Mouse (Mus musculus) brown adipose tissue, adult 24 weeks (tissue): ENCODE measurements around the gene Prkab2. TPM values are rescaled to one million over a fixed set of nuclear protein-coding genes. Genes with fewer than 3 reads are reported as not detected.

Experiments used
- H3K27ac ChIP-seq: fragments of 200-500 bp; replicated peaks from 2 replicates; pipeline ENCODE4 v1.5.1; 2012; ENCODE audit warnings: low read depth, mild to moderate bottlenecking, low read length
- H3K4me1 ChIP-seq: fragments of 200-500 bp; 2 replicates; pipeline ENCODE4 v1.6.1; 2012; ENCODE audit warnings: low read length, mixed read lengths; ENCODE audit not compliant: control insufficient read depth, insufficient read depth, insufficient read length
- H3K4me3 ChIP-seq: fragments of 200-500 bp; 2 replicates; pipeline ENCODE4 v1.5.1; 2012; ENCODE audit warnings: low read depth, mild to moderate bottlenecking, low read length, moderate library complexity; ENCODE audit not compliant: insufficient read depth
- polyA plus RNA-seq: library from polyadenylated mRNA; stranded (reverse); fragments of >200 nt; gene quantifications from 2 replicates; pipeline ENCODE4 v1.2.4, GENCODE M21; 2012; ENCODE audit not compliant: missing spikeins, insufficient read depth, insufficient read length

Prkab2 gene
- polyA plus RNA-seq, 1 experiment: 9.1 TPM

- no peak overlapping the region for H3K4me3 ChIP-seq
- H3K4me1 ChIP-seq: no peaks in the 10 kb centered on the region
- no peak overlapping the region for H3K27ac ChIP-seq
Measured at GRCm38 (mm10) chr3:97666154-97666553, 8.2 kb downstream of the Prkab2 start.

- H3K4me1 ChIP-seq: no peaks in the 10 kb centered on the region
- H3K27ac ChIP-seq: no peak overlapping the region
- H3K4me3 ChIP-seq: no peak overlapping the region
Measured at GRCm38 (mm10) chr3:97667093-97667675, 9.2 kb downstream of the Prkab2 start.

- no peak within 1 kb of the TSS for H3K27ac ChIP-seq
- H3K4me3 ChIP-seq: no peak within 1 kb of the TSS
- H3K4me1 ChIP-seq: no peaks in the 10 kb centered on the region
Measured at GRCm38 (mm10) chr3:97674644-97675110, 16.7 kb downstream of the Prkab2 start, which contains the start of gene Gm17651. Gene Gm17651 (minus strand): TSS chr3:97674694.

- H3K4me1 ChIP-seq: no peaks in the 10 kb centered on the region
- no peak overlapping the region for H3K4me3 ChIP-seq
- H3K27ac ChIP-seq: no peak overlapping the region
Measured at GRCm38 (mm10) chr3:97676126-97676525, 18.1 kb downstream of the Prkab2 start.

GRCm38 (mm10) chr3:97678416-97678815 is 20.4 kb downstream of the Prkab2 start:
- Histone ChIP-seq H3K4me3 (no peak overlapping the region), H3K4me1 (peaks cover 3% of the 10 kb centered on the region; the same call in 1 of the 2 replicates), H3K27ac (no peak overlapping the region)

GRCm38 (mm10) chr3:97680631-97681320 is 22.8 kb downstream of the Prkab2 start:
- H3K4me1 ChIP-seq: peaks cover 3% of the 10 kb centered on the region; the same call in 1 of the 2 replicates
- peak overlapping the region; percentile 69 for H3K4me3 ChIP-seq
- H3K27ac ChIP-seq: no peak overlapping the region

GRCm38 (mm10) chr3:97681321-97682158 is 23.5 kb downstream of the Prkab2 start:
- Histone ChIP-seq H3K27ac (no peak overlapping the region), H3K4me3 (peak overlapping the region; percentile 69), H3K4me1 (peaks cover 3% of the 10 kb centered on the region; the same call in 1 of the 2 replicates)

- H3K4me3 ChIP-seq: peak overlapping the region; percentile 47
- H3K4me1 ChIP-seq: peaks cover 3% of the 10 kb centered on the region; the same call in 1 of the 2 replicates
- peak overlapping the region; percentile 11; the same call in 1 of the 2 replicates for H3K27ac ChIP-seq
Measured at GRCm38 (mm10) chr3:97682159-97682502, 24.1 kb downstream of the Prkab2 start.

GRCm38 (mm10) chr3:97682576-97682975 is 24.6 kb downstream of the Prkab2 start:
- peak overlapping the region; percentile 47 for H3K4me3 ChIP-seq
- peak overlapping the region; percentile 11; the same call in 1 of the 2 replicates for H3K27ac ChIP-seq
- H3K4me1 ChIP-seq: peaks cover 3% of the 10 kb centered on the region; the same call in 1 of the 2 replicates

- Histone ChIP-seq H3K4me3 (no peak overlapping the region), H3K27ac (no peak overlapping the region), H3K4me1 (peaks cover 3% of the 10 kb centered on the region; the same call in 1 of the 2 replicates)
Measured at GRCm38 (mm10) chr3:97683560-97684195, 25.7 kb downstream of the Prkab2 start.

GRCm38 (mm10) chr3:97686372-97687117 is 28.6 kb downstream of the Prkab2 start:
- Histone ChIP-seq H3K4me1 (peaks cover 5% of the 10 kb centered on the region), H3K27ac (no peak overlapping the region), H3K4me3 (no peak overlapping the region)

- H3K4me1 ChIP-seq: peaks cover 2% of the 10 kb centered on the region; the same call in 1 of the 2 replicates
- H3K4me3 ChIP-seq: no peak overlapping the region
- H3K27ac ChIP-seq: no peak overlapping the region
Measured at GRCm38 (mm10) chr3:97689289-97689688, 31.3 kb downstream of the Prkab2 start.

- H3K27ac ChIP-seq: peak overlapping the region; percentile 32; the same call in 1 of the 2 replicates
- H3K4me1 ChIP-seq: peaks cover 2% of the 10 kb centered on the region; the same call in 1 of the 2 replicates
- H3K4me3 ChIP-seq: peak overlapping the region; percentile 59
Measured at GRCm38 (mm10) chr3:97690590-97690989, 32.6 kb downstream of the Prkab2 start.

GRCm38 (mm10) chr3:97691443-97692017 is 33.5 kb downstream of the Prkab2 start:
- Histone ChIP-seq H3K4me3 (peak overlapping the region; percentile 59), H3K4me1 (peaks cover 2% of the 10 kb centered on the region; the same call in 1 of the 2 replicates), H3K27ac (peak overlapping the region; percentile 32; the same call in 1 of the 2 replicates)
